Mouse (Mus musculus): ENCODE measurements at regions not wholly inside any gene's neighbourhood (a gene's known extent, or its start where the extent isn't known, plus 50 kb on each side); places are given as distances from the start of the nearest gene placed in this dataset.

GRCm38 (mm10) chrX:167091841-167092240 is 117.3 kb downstream of the Tmsb4x start:
- peak; percentile 16 for DNase-seq

GRCm38 (mm10) chrX:167088930-167089329 is 120.2 kb downstream of the Tmsb4x start:
- no peak for DNase-seq

- no peak for DNase-seq
Observed at GRCm38 (mm10) chrX:167088438-167088837, 120.7 kb downstream of the Tmsb4x start.

GRCm38 (mm10) chrX:167080821-167081220 is 128.3 kb downstream of the Tmsb4x start:
- no peak for DNase-seq

GRCm38 (mm10) chrX:167069075-167069474 is 140.0 kb downstream of the Tmsb4x start:
- no peak for DNase-seq

- no peak for DNase-seq
Observed at GRCm38 (mm10) chrX:167067918-167068317, 141.2 kb downstream of the Tmsb4x start.

GRCm38 (mm10) chrX:167063881-167064280 is 145.2 kb downstream of the Tmsb4x start:
- peak; percentile 39 for DNase-seq

- no peak for DNase-seq
Observed at GRCm38 (mm10) chrX:167052456-167052855, 156.7 kb downstream of the Tmsb4x start.

- no peak for DNase-seq
Observed at GRCm38 (mm10) chrX:167050066-167050465, 159.0 kb downstream of the Tmsb4x start.

- no peak for DNase-seq
Observed at GRCm38 (mm10) chrX:167049191-167049968, 159.7 kb downstream of the Tmsb4x start.

GRCm38 (mm10) chrX:167037971-167038370 is 171.1 kb downstream of the Tmsb4x start:
- DNase-seq: no peak

- no peak for DNase-seq
Observed at GRCm38 (mm10) chrX:167036355-167036754, 172.8 kb downstream of the Tmsb4x start.

GRCm38 (mm10) chrX:167035639-167036038 is 173.5 kb downstream of the Tmsb4x start:
- DNase-seq: no peak

GRCm38 (mm10) chrX:167033091-167033490 is 176.0 kb downstream of the Tmsb4x start:
- no peak for DNase-seq

- DNase-seq: no peak
Observed at GRCm38 (mm10) chrX:167032586-167032985, 176.5 kb downstream of the Tmsb4x start.

GRCm38 (mm10) chrX:167031543-167031942 is 177.6 kb downstream of the Tmsb4x start:
- DNase-seq: no peak

- DNase-seq: no peak
Observed at GRCm38 (mm10) chrX:167015602-167016001, 193.5 kb downstream of the Tmsb4x start.

- no peak for DNase-seq
Observed at GRCm38 (mm10) chrX:167014322-167014721, 194.8 kb downstream of the Tmsb4x start.

GRCm38 (mm10) chrX:167012891-167013290 is 196.2 kb downstream of the Tmsb4x start:
- DNase-seq: no peak

GRCm38 (mm10) chrX:167011977-167012542 is 197.1 kb downstream of the Tmsb4x start:
- no peak for DNase-seq

GRCm38 (mm10) chrX:166995855-166996254 is 213.3 kb downstream of the Tmsb4x start:
- no peak for DNase-seq

- no peak for DNase-seq
Observed at GRCm38 (mm10) chrX:166981003-166981402, 228.1 kb downstream of the Tmsb4x start.

GRCm38 (mm10) chrX:166980504-166980903 is 228.6 kb downstream of the Tmsb4x start:
- DNase-seq: no peak

- DNase-seq: no peak
Observed at GRCm38 (mm10) chrX:166977029-166977428, 232.1 kb downstream of the Tmsb4x start.

GRCm38 (mm10) chrX:166971721-166972120 is 237.4 kb downstream of the Tmsb4x start:
- DNase-seq: no peak
